Mouse (Mus musculus) retina, embryonic 14.5 days (tissue): ENCODE data around the gene Neurl4.

Experiments
- DNase-seq: peaks from one replicate; pipeline ENCODE4 v3.0.0-alpha.2; 2015; ENCODE audit warnings: low spot score

The Neurl4 gene

GRCm38 (mm10) chr11:69932254-69932653 lies 31.4 kb downstream of the Neurl4 start:
- DNase-seq: peak; percentile 23

DNA sequence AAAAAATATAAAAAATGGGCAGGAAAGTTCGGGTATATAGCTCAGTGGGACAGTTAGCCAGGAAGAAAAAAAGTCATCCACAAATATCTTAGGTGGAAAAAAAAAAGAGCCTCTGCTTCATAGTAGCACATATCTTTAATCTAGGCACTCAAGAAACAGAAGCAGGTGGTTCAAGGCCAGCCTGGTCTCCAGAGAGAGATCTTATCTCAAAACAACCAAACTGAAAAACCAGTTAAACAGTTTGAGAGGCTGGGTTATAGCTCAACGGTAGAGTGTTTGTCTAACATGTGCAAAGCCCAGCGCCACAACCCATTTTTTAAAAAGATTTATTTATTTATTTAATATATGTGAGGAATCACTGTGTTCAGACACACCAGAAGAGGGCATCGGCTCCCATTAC lies 32.2 kb downstream of the Neurl4 start:
- DNase-seq: no peak

DNA sequence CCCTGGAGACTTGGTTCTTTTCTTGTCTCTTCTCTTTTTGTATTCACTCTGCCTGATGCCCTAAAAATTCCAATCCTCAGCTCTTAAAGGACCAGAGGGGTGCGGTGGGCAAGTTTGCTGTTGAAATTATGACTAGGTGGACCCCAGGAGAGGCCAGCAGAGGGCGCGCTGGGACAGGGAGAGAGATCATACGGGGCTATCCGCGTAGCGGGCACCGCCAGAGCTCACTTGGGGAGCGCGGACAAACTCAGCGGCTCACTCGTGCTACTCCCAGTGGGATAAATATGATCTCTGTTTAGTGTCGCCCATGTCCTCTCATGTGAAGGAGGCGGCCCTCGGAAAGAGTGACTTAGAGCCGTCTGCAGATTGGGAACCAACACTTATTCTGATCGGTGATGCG lies 33.3 kb downstream of the Neurl4 start:
- peak; percentile 96 for DNase-seq

DNA sequence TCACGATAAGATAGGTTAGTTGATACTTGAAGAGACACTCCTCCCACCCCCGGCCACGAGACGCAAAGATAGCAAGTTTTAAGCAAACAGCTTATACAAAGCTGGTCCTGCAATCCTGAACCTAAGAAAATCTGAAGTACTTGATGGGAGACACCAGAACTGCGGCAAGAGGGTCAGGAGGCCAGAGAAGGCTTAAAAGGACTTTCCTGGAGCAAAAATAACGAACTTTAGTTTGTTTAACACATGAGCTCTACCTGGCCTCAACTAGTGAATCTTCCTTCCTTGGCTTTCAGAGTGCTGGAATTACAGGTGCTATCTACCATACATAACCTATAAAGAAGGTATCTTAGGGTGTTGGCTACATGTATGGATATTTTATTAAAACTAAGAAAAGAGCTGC lies 33.8 kb downstream of the Neurl4 start:
- no peak for DNase-seq

DNA sequence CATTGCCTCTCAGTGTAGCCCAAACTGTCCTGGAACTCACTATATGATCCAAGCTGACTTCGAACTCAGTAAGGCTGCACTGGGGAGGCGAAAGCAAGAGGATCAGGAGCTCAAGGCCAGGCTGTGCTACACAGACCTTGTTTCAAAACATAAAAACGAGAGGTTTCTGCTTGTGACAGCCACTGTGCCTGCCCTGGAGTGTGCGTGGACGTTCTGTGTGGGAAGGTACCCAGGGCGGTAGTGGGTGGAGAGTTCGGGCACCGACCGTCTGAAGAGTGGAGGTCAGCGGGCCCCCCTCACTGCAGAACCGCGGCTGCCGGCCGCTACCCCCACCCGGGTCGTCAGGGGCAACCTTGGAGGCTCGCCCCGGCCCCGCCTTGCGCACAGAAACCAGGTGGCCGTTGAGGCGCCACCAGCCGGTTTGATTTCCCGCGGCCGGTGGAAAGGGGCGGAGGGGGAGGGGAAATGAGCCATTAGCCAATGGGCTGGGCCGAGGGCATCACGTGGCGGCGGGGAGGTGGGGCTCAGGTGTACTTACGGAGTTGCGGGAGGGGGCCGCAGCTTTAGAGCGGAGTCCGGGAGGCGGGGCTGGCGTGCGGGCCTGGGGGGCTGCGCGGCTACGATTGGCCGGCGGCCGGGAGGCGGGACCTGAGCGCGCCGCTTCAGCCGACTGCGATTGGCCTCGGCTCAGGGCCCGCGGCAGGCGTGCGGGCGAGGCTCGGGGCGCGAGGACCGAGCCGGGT lies 34.4 kb downstream of the Neurl4 start, which contains the start of gene Ybx2:
Ybx2 (plus strand) TSS at position 660 of the 743 bp plus-strand sequence.
- DNase-seq: peak; percentile 85

DNA sequence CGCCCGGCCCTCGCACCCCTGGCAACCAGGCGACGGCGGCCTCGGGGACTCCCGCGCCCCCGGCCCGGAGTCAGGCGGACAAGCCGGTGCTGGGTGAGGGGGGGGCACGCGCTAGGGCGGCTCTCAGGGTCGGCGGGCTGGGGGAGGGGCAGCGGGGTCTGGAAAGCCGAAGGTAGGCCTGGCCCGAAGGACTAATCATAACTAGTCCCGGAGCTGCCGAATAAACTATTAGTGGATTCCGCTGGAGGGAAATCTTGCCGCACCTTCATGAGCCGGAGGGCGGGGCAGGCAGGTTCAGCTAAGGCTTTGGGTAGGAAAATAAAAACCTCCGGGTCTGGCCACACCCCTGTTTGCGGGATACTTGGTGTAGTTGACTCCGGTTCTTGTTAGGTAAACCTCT lies 35.3 kb downstream of the Neurl4 start:
- no peak for DNase-seq

DNA sequence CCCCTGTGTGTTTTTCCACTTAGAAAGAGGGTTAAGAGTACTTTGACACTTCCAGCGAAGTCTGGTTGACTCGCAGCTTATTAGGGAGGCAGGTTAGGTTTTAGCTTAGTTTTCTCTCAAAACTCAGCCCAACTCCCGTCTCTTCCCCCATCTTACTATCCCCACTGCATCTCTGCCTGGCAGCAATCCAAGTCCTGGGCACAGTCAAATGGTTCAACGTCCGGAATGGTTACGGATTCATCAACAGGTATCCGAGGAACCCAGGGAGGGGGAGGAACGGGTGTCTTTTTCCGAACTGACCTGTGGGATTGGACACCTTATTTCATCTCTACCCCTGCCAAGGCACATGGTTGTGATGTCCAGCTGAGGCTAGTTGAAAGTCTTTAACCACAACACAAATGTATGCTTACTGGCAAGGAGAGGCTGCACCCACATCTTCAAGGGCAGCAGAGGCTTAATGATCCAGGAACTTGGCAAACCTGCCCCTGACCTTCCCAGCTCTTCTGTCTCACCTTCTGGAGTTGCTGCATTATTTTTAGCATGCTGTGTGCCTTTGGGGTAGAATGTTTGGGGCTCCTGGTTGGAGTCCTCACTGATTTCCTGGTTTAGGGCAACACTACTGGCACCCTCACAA lies 36.0 kb downstream of the Neurl4 start:
- no peak for DNase-seq

DNA sequence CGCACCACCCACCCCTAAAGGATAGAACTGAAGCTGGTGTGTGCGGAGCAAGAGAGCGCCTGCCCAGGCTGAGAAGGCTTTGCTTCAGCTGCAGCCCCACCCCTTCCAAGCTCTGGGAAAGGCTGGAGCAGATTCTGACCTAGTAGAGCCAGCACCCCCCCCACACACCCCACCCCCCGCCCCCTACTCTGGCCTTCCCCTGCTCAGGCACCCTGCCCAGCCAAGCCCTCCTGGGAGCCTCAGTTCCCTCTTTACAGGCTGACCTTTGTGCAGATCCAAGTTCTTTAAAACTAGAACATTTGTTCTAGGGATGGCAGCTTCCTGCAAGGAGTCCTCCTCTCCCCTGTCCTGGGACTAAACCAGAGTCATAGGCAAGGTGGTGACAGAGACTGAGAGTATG lies 36.5 kb downstream of the Neurl4 start:
- DNase-seq: no peak

DNA sequence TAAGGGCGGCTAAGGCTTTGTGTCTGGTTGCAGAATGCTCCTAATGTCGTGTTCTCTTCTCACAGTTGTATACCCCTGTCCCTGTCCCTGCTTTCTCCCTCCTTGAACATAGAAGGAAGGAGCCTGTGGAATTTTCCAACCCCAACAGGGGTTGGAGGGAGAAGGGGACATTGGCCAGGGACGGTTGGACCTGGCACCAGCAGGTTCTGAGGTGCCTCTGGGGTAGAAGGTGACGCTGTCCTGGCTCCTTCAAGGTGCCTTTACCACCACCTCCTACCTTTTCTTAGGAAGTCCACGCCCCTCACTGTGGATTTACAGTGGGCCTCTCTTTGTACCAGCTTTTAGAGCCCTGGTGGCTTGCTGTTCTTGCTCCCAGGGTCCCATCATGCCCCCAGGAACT lies 37.0 kb downstream of the Neurl4 start:
- DNase-seq: no peak

DNA sequence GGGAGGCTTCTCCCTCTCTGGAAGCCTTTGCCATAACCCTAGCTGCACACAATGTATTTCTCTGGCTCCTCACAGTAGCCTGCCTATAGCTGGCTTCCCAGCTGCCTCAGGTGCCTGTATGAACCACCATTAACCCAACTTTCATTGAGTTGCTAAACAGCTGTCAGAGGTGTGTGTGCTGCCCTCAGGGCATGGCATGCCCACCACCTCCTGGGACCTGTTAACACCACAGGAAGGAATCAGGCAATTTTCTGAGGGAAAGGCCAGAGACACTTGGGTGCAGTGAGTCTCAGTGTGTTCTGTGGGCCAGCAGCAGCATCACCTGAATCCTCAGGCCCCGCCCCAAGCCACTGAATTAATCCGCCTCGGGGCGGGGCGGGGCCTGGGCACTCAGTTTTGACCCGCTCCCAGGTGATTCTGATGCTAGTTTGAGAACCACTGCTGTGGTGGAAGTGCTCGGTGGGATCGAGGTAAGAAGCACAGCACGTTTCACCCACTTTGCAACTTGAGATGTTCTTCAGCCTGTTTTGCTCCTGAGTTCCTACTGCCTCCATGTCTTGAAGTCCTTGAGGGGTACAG lies 37.6 kb downstream of the Neurl4 start:
- no peak for DNase-seq

DNA sequence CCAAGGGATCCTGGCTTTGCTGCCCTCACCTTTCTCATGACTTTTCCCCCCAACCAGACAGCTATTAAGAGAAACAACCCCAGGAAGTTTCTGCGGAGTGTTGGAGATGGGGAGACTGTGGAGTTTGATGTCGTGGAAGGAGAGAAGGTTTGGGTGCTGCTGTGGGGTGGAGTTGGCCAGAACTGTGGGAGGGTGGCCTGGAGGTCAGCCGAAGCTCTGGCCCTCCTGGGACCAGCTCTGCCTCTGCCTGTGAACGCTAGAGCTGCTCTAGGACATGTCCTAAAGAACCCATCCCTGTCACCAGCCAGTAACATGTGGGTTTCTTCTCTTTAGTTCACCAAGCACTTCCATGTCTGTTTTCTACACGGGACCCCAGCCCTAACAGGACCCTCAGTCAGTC lies 38.3 kb downstream of the Neurl4 start:
- DNase-seq: no peak

DNA sequence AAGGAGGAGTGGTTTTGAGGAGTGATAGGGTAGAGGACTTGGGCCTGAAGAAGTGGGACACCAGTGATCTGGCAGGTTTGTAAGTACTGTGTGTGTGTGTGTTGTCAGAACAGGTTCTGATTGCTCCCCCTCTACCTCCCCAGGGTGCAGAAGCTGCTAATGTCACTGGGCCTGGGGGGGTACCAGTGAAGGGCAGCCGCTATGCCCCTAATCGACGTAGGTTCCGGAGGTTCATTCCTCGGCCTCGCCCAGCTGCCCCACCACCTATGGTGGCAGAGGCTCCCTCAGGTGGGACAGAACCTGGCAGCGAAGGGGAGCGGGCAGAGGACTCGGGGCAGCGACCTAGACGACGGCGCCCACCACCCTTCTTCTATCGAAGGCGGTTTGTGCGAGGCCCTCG lies 38.9 kb downstream of the Neurl4 start:
- DNase-seq: no peak

GRCm38 (mm10) chr11:69940962-69941361 lies 40.1 kb downstream of the Neurl4 start:
- DNase-seq: no peak

DNA sequence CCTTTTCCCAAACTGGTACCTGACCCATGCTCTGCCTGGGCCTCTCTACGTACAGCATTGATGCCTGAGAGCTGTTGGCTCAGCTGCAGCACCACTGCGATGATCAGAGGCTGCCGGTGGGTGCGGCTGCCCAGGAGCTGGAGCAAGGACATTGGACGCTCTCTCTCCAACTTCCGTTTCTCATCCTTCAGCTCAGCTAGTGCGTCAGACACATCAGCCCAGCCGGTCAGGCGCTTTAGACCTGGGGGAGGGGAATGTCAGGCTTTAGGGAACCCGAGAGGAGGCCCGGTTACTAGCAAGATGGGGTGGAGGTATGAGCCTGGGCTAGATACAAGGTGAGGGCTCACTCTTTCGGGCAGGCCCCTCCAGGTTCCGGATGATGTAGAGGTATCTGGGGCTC lies 44.3 kb downstream of the Neurl4 start:
- no peak for DNase-seq

GRCm38 (mm10) chr11:69945997-69946891 lies 45.4 kb downstream of the Neurl4 start:
- DNase-seq: no peak

DNA sequence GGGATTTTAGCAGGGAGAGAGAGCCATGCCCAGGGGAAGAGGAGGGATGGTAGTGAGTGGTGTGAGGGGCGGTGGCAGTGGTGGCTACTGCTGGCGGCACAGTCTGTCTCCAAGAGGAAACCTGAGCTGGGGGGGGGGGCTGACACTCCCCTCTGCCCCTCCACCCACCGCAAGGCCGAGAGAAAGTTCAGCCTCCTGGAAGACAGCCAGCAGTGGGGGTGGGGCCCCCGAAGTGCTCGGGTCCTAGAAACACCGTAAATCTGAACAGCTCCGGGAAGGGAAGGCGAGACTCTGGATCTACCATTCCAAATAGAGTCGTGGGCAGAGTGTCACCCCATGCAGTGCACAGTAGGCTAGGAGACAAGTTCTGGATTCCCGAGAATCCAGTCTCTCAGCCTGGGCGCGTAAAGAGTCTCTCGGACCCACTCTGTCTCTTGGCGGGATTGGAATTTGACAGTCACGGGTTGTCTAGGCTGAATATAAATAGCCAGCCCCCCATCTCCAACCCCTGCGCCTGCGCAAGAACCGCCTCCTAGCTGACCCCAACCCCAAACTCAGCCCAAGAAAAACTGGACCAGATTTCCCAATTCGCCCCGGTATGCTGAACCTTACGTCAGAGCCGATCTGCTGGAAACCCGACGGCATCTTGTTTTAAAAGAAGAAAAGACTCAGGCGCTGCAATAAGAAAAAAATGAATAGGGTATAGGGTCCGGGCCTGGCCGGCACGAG lies 46.6 kb downstream of the Neurl4 start:
- DNase-seq: no peak

DNA sequence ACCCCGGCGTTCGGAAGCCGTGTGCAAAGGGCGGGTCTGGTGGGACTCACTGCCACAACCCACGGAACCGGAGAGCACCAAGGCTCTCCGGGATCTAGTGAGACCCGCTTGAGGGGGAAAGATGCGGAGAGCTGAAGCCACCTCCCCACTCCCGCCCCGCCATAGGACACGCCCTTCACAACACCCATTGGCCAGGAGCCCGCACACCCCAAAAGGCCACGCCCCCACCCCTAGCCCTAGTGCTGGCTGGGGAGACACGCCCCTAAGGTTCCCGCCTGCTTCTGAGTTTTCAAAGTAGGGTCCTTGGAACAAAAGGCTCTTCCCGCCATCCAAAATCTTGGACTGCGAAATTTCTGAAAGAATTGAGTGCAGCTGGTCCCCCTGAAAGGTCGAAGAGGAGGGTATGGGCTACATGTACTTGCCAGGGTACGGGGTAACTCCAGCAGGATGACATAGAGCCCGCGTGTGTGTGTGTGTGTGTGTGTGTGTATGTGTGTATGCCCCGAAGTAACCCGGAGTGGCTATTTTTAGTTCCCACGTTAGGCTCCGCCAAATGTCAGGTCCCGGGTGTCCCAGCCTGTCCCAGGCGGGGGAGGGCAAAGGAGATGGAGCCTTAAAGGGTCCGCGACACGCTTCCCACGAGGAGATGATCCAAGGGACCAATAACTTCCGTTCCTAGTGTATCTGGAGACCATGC lies 47.3 kb downstream of the Neurl4 start, which contains the start of gene Slc2a4:
Slc2a4 (minus strand) TSS at position 123 of the 697 bp plus-strand sequence.
- DNase-seq: peak; percentile 96

DNA sequence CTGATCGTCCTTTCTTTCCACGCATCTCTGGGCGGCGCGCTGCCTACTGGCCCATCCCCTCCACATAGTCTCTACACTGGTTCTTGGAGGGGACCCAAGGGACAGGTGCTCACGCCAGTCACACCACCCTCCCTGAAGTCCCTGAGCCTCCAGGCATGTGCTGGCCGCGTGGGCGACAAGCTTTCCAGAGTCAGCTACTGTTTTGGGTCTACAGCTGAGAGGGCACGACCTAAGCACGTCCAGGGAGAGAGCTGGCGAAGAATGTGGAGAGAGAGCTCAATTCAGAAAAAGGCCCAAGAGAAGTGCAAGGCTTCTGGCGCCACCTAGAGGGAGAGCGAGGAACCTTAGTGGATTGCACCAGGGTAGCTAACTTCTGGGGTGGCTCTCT lies 47.9 kb downstream of the Neurl4 start:
- DNase-seq: peak; percentile 96

DNA sequence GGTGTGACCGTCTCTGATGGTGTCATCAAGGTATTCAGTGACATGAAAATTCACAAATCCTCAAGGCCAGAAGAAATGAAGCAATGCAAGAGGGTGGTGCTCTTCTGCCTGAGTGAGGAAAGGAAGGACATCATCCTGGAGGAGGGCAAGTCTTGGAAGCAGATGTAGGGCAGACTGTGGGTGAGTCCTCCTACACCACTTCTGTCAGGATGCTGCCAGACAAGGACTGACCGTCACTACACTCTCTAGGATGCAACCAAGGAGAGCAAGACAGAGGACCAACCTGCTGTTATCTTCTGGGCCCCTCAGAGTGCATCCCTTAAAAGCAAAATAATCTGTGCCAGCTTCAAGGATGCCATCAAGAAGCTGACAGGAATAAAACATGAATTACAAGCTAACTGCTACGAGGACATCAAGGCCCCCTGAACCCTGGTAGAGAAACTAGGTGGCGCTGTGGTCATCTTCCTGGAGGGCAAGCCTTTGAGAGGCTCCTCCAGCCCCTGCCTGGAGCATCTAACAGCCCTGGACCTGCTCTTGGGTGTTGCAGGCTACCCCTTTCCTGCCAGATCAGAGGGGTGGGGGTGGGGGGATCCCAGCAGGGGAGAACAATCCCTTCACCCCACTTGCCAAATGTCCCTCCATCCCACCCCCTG lies 50.1 kb downstream of the Neurl4 start:
- peak; percentile 61 for DNase-seq

GRCm38 (mm10) chr11:69952274-69952673 lies 51.4 kb downstream of the Neurl4 start:
- no peak for DNase-seq
